Mouse (Mus musculus) natural killer cell, adult 2 months (primary cell): ENCODE data around the gene Llgl1.
A peak's percentile ranks its signal among the peaks of the same experiment; 100 is the strongest.

ENCODE experiments used
- DNase-seq, 2 experiments: peaks; one replicate each; pipeline ENCODE4 v3.0.0; 2022; ENCODE audit warnings: low spot score in 2 of 2

Gene Llgl1

GRCm38 (mm10) chr11:60699524-60700075 lies at the start of gene Llgl1:
Gene Llgl1, plus strand, starts transcription at chr11:60699723.
- DNase-seq = peak; percentile 74 to 77

DNA sequence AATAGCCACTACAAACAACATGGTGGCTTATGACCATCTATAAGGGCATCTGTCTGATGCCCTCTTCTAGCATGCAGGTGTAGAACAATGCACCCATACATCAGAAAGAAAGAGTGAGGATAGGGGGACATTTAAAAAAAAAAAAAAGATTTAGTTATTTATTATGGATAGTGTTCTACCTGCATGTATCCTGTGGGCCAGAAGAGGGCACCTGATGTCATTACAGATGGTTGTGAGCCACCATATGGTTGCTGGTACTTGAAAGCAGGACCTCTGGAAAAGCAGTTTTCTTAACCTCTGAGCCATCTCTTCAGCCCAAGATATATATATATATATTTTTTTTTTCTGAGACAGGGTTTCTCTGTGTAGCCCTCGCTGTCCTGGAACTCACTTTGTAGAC lies 3.4 kb upstream of the Llgl1 start:
- DNase-seq = no peak

GRCm38 (mm10) chr11:60697561-60697960 lies 2.0 kb upstream of the Llgl1 start:
- DNase-seq = no peak

DNA sequence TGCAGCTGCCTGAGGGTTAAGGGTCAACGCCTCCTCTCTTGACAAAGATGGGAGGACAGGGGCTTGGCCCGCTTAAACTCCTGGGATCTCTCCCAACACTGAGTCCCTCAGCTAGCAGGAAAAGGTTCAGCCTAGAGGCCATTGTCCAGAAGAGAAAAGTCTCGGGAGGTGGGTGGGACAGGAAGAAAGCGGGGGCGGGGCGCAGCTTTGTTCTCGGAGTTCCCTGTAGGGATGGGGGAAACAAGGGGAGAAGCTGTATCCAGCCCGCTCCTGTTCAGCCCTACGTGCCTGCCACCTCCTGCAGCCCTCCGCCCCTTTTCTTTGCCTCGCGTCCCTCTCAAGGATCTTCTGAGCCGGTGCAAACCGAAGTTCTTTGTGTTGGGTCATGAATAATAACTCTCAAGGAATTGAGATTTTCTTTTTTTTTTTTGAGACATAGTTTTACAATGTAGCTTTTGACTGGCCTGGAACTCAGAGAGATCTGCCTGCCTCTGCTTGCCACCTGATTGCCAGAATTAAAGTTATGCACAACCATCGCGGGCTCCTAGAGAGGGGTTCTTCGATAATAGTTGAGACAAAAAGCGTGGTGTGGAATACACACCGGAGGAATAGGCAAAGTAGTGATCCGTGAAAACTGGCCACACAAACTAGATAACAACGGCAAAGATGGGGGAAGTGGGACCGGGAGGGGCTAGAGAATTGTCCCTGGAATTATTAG lies 558 bp upstream of the Llgl1 start:
- no peak for DNase-seq

DNA sequence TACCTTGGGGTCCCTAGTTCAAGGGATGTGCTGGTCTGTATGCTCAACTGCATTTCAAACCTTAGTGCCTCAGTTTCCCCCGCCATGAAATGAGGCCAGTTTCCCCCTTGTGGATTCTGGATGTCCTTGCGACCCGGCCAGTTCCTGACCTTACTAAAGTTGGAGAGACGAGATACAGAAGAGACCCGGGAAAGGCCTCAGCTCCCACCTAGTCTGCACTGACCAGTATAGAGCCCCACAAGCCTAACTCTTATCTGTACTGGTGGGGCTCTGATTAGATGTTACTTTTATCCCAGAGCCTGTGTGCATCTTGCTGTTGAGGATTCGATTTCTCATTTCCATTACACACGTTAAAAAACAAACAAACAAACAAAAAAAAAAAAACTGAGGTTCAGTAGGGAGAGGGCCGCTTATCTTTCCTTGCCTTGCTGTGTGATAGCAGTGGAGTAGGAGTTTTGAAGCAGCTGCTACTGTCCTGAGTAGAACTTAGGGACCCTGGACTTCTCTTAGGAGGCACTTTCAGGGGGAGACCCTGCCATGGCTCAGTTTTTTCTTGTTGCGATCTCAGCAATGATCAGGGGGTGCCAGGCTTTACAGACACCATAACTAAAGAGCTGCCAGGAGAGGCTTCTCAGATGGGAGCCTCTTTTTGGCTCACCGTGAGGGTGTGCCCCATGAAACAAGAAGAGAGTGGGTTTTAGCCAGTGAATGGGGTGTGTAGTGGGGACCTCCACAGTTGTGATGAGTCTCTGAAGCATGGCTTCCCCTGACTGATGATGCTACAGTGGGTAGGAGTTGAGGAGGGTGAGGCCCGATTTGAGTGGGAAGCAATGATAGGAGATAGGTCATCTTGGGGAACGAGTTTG lies 1.0 kb downstream of the Llgl1 start:
- no peak for DNase-seq

- no peak for DNase-seq
These were observed 2.1 kb downstream of the Llgl1 start for GRCm38 (mm10) chr11:60701611-60702010.

GRCm38 (mm10) chr11:60703131-60703530 lies 3.6 kb downstream of the Llgl1 start:
- DNase-seq = peak; percentile 39 to 61

DNA sequence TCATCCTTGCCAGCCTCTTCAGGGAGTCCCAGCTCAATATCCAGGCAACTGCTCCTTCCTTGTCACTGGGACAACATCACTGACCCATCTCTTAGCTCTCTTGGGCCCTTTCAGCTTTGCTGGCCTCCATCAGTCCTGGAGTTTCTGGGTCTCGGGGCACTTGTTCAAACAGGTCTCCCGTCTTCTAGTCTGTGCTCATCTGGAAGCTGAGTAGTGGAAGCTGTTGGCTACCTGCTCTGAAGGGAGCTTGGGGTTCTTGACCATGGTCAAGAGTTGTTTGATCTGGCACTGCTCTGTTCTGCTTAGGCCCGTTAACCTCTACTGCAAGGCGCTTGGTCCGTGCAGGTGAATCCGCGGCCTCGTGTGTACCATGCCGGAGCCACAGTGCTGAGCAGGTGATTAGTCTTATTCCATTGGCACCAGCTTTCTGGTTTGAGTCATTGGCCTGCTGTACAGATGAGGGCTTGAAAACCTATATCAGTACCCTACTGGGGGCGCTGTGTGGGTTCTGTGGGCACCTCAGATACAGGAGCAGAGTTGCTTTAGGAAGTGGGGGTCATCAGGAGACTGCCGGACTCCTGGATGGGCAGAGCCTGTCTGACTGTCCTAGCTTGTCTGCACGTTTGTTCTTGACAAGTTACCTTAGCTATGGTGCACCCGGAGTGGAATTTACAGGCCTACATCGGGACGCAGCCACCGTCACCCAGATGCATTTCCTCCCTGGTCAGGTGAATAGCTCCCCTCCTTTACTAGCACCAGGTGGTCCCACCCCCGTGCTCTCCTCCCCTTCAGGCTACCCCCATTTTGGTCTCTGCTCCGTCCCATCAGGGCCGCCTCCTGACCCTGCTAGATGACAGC lies 4.7 kb downstream of the Llgl1 start:
- DNase-seq = no peak

DNA sequence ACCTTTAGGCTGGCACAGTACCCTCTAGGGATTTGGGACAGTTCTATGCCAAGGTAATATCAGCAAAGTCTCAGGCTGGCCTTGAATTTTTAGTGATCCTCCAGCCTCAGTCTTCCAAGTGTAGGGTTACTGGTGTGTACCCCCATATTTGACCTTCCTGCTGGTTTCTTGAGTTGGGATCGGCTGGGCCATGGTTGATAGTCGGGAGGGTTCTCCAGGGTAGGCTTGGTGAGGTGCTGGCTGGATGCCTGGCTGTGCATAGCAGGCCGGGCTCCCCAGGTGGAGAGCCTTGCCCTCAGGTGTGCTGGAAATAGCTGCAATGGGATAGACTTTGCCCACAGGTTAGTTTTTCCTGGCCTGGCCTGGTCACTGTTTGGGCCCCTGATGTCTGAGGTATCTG lies 5.7 kb downstream of the Llgl1 start:
- DNase-seq = no peak

- no peak for DNase-seq
These were observed 6.6 kb downstream of the Llgl1 start for GRCm38 (mm10) chr11:60706076-60706475.

GRCm38 (mm10) chr11:60706696-60707480 lies 7.4 kb downstream of the Llgl1 start:
- no peak for DNase-seq

DNA sequence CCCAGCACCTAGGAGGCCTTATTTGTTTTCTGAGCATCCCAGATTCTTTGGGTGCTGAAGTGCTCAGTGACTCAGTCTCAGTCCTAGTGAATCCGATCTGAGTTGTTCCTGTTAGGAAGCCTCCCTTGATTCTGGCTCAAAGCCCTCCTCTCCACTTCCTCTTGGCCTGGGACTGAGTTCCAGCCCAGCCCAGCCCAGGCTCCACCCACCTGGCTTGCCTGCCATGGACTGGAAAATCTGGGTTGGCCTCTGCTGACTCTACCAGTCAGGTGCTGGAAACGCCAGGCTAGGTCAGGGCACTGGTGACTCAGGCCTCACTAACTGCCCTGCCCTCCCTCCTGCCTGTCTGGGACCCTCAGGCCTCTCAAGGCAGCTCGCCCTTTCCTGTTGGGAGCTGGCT lies 8.1 kb downstream of the Llgl1 start:
- DNase-seq = no peak

DNA sequence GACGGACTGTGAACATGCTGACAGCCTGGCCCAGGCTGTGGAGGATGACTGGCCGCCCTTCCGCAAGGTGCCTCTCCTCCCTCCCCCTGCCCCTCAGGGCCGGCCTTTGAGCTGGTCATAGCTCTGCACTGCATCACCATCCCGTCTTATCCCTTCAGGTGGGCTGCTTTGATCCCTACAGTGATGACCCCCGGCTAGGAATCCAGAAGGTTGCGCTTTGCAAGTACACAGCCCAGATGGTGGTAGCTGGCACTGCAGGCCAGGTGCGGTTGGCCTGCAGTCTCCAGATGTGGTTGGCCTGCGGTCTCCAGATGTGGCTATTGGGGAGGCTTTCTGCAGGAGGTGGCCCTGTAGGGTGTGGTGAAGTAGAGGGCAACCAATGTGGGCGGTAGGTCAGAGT lies 9.1 kb downstream of the Llgl1 start:
- no peak for DNase-seq

- DNase-seq = no peak
These were observed 10.2 kb downstream of the Llgl1 start for GRCm38 (mm10) chr11:60709481-60710465.

GRCm38 (mm10) chr11:60711218-60711617 lies 11.7 kb downstream of the Llgl1 start:
- DNase-seq = no peak

DNA sequence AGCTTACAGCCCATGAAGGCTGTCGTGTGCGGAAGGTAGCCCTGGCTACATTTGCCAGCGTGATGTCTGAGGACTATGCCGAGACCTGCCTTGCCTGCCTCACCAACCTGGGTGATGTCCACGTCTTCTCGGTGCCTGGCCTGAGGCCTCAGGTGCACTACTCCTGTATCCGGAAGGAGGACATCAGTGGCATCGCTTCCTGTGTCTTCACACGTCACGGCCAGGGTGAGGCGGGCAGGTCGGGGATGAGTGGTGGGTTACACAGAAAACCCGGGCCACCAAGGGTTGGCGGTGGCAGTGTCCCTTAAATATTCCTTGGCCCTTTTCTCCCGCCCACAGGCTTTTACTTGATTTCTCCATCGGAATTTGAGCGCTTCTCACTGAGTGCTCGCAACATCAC lies 12.5 kb downstream of the Llgl1 start:
- DNase-seq = no peak

GRCm38 (mm10) chr11:60712639-60713255 lies 13.2 kb downstream of the Llgl1 start:
- DNase-seq = no peak

- no peak for DNase-seq
These were observed 16.3 kb downstream of the Llgl1 start for GRCm38 (mm10) chr11:60715833-60716232.

- DNase-seq = no peak
These were observed 19.7 kb downstream of the Llgl1 start for GRCm38 (mm10) chr11:60719263-60719662.
